Mouse (Mus musculus) heart, postnatal 0 days (tissue): ENCODE measurements around the gene Hlcs. TPM values are rescaled to one million over a fixed set of nuclear protein-coding genes. Genes with fewer than 3 reads are reported as not detected.

Experiments
- ATAC-seq: fragments of 200-750 bp; cut with Nextera tagmentation; 2 replicates; pipeline ENCODE4 v1.8.0; 2017; ENCODE audit warnings: low read depth, moderate number of reproducible peaks, moderate library complexity; ENCODE audit not compliant: insufficient read depth
- DNase-seq: peaks from one replicate; pipeline ENCODE4 v3.0.0-alpha.2; 2016; ENCODE audit warnings: low spot score
- H3K27ac ChIP-seq: fragments of 300-500 bp; sonication (generic); 2 replicates; pipeline ENCODE4 v1.5.1; 2014; ENCODE audit warnings: low read depth, mild to moderate bottlenecking
- H3K27me3 ChIP-seq: fragments of 300-500 bp; sonication (generic); 2 replicates; pipeline ENCODE4 v1.6.1; 2014; ENCODE audit warnings: low read length, mixed read lengths; ENCODE audit not compliant: control insufficient read depth, insufficient read depth
- H3K36me3 ChIP-seq: fragments of 300-500 bp; sonication (generic); replicated peaks from 2 replicates; pipeline ENCODE4 v1.6.1; 2014; ENCODE audit warnings: low read length, mixed read lengths; ENCODE audit not compliant: control insufficient read depth, insufficient read depth
- H3K4me1 ChIP-seq: fragments of 300-500 bp; sonication (generic); 2 replicates; pipeline ENCODE4 v1.6.1; 2014; ENCODE audit warnings: antibody characterized with exemption; ENCODE audit not compliant: control insufficient read depth, insufficient read depth
- H3K4me2 ChIP-seq: fragments of 300-500 bp; sonication (generic); 2 replicates; pipeline ENCODE4 v1.6.1; 2014; ENCODE audit warnings: low read depth, mild to moderate bottlenecking, low read length, moderate library complexity
- H3K4me3 ChIP-seq: fragments of 300-500 bp; sonication (generic); 2 replicates; pipeline ENCODE4 v1.5.1; 2014; ENCODE audit warnings: low read depth, low read length
- H3K9ac ChIP-seq: fragments of 300-500 bp; sonication (generic); replicated peaks from 2 replicates; pipeline ENCODE4 v1.6.1; 2014; ENCODE audit warnings: low read depth, low read length, mixed read lengths
- H3K9me3 ChIP-seq: fragments of 300-500 bp; sonication (generic); replicated peaks from 2 replicates; pipeline ENCODE4 v1.6.1; 2016; ENCODE audit warnings: low read length; ENCODE audit not compliant: control insufficient read depth
- CTCF ChIP-seq: IDR thresholded peaks from 2 replicates; pipeline ENCODE4 v1.5.1; 2016; ENCODE audit warnings: antibody characterized with exemption, control low read depth, low read depth
- EP300 ChIP-seq: IDR thresholded peaks from 2 replicates; pipeline ENCODE4 v1.6.1; 2016; ENCODE audit warnings: antibody characterized with exemption, low read depth
- WGBS: fragments of 180-500 bp; shearing (Covaris S2); extraction: QIAGEN DNeasy Blood & Tissue Kit; methylation state at CpG from one replicate; pipeline ENCODE4 v1.1.7; 2014; 5-methylcytosine and 5-hydroxymethylcytosine counted together
- polyA plus RNA-seq: library from polyadenylated mRNA; unstranded; fragments of >200 nt; fragmentation: Nextera tagmentation; extraction: Ambion mirVana; gene quantifications from 2 replicates; pipeline ENCODE4 v1.2.1, GENCODE M21; 2015
- total RNA-seq: library from RNA; depleted of rRNA; stranded (reverse); fragments of >200 nt; gene quantifications from 2 replicates; pipeline ENCODE4 v1.2.3, GENCODE M21; 2014; ENCODE audit warnings: low replicate concordance

Hlcs gene
- total and polyA plus RNA-seq, 2 experiments from 2014 or later, result 4.6 to 5.6 TPM

GRCm38 (mm10) chr16:94246058-94246784, 67.2 kb downstream of the Hlcs start:
- no peak for DNase-seq
- Histone ChIP-seq H3K36me3 (no peaks in the 10 kb centered on the region), H3K4me1 (no peaks in the 10 kb centered on the region; the same call in 1 of the 2 replicates), H3K27ac (no peak overlapping the region), H3K4me2 (no peak overlapping the region), H3K27me3 (no peaks in the 10 kb centered on the region), H3K9me3 (no peaks in the 10 kb centered on the region), H3K4me3 (no peak overlapping the region), H3K9ac (no peak overlapping the region)
- TF ChIP-seq EP300, result no peak
- TF ChIP-seq CTCF, result no peak
- WGBS, result 85% methylated on average over 17 of the region's 17 CpGs
- no peak for ATAC-seq

DNA sequence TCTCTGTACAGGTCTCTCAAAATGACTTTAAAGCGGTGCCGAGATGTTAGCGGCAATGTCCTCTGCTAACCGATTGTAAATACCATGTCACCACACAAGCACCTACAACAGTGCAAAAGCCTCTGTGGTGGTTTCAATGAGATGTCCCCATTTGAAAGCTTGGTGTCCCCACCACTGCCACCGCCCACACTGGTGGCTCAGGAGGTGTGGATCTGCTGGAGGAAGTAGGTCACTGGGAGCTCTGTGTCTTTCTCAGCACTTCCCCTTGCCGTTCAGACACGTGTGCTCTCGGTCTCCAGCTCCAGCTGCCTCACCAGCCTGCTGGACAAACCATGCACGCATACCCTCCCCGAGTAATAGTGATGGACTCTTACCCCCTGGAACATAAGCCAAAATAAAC, 72.2 kb downstream of the Hlcs start:
- H3K4me3 ChIP-seq, result no peak overlapping the region
- no peaks in the 10 kb centered on the region; the same call in 1 of the 2 replicates for H3K4me1 ChIP-seq
- WGBS, result 81% methylated on average over 10 of the region's 10 CpGs
- no peak for DNase-seq
- no peak overlapping the region for H3K27ac ChIP-seq
- no peaks in the 10 kb centered on the region for H3K27me3 ChIP-seq
- no peaks in the 10 kb centered on the region for H3K9me3 ChIP-seq
- no peaks in the 10 kb centered on the region for H3K36me3 ChIP-seq
- TF ChIP-seq EP300, result no peak
- TF ChIP-seq CTCF, result no peak
- no peak overlapping the region for H3K4me2 ChIP-seq
- ATAC-seq, result no peak
- no peak overlapping the region for H3K9ac ChIP-seq

DNA sequence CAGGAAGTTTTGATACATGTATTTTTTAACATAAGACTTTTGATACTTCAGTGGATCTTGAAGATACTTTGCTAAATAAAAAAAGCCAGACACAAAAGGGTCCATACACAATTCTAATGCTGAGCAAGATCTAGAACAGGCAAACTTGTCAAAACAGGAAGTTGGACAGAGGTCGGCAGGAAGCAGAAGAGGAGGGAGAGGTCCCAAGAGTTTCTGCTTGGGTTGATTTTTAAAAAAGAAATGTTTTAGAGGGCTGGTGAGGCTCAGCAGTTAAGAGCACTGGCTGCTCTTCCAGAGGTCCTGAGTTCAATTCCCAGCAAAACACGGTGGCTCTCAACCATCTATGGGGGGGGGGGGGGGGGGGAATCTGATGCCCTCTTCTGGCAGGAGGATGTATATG, 73.2 kb downstream of the Hlcs start:
- H3K9ac ChIP-seq, result no peak overlapping the region
- H3K4me1 ChIP-seq, result no peaks in the 10 kb centered on the region; the same call in 1 of the 2 replicates
- DNase-seq (no peak), ATAC-seq (no peak)
- no peak overlapping the region for H3K4me3 ChIP-seq
- no peaks in the 10 kb centered on the region for H3K9me3 ChIP-seq
- TF ChIP-seq CTCF (no peak), EP300 (no peak)
- WGBS, result 40% methylated on average over 2 of the region's 2 CpGs
- H3K27me3 ChIP-seq, result no peaks in the 10 kb centered on the region
- H3K36me3 ChIP-seq, result no peaks in the 10 kb centered on the region
- no peak overlapping the region for H3K4me2 ChIP-seq
- no peak overlapping the region for H3K27ac ChIP-seq

DNA sequence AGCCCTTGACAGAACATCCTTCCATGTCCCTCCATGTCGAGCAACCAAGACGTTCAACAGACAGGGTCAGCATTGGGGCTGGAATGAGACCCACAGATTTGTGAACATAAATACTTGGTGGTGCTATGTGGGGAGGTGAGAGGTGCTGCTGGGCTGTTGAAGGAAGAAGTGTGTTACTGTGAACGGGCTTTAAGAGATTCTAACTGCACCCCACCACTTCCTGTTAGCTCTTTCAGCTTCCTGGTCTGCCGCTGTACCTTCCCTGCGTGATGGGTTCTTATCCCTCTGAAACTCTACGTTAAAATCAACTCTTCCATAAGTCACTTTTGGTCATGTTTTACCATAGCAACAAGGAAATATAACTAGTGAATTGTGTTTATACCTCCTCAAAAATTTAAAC, 73.8 kb downstream of the Hlcs start:
- no peak overlapping the region for H3K27ac ChIP-seq
- WGBS, result 68% methylated on average over 6 of the region's 6 CpGs
- no peaks in the 10 kb centered on the region; the same call in 1 of the 2 replicates for H3K4me1 ChIP-seq
- H3K9me3 ChIP-seq, result no peaks in the 10 kb centered on the region
- DNase-seq, result no peak
- TF ChIP-seq EP300, result no peak
- TF ChIP-seq CTCF, result no peak
- ATAC-seq, result no peak
- no peak overlapping the region for H3K9ac ChIP-seq
- no peak overlapping the region for H3K4me3 ChIP-seq
- H3K27me3 ChIP-seq, result no peaks in the 10 kb centered on the region
- H3K4me2 ChIP-seq, result no peak overlapping the region
- no peaks in the 10 kb centered on the region for H3K36me3 ChIP-seq

DNA sequence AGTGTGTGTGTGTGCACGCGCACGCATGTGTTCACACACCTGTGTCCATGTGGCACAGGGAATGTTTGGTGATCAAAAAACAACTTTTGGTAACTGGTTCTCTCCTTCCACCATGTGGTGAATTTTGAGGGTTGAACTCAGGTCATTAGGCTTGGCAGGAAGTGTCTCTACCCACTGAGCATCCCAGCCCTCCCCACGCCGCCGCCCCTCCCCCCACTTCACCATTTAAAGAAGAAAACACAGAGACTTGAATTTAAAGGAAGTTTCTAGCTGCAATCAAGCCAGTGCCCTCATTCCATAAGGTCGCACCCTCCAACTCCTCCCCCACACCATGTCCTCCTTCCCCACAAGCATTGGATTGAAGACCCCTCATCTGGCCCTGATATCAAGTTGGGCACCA, 74.2 kb downstream of the Hlcs start:
- Histone ChIP-seq H3K4me1 (no peaks in the 10 kb centered on the region; the same call in 1 of the 2 replicates), H3K4me3 (no peak overlapping the region), H3K36me3 (no peaks in the 10 kb centered on the region), H3K9ac (no peak overlapping the region), H3K27me3 (no peaks in the 10 kb centered on the region), H3K9me3 (no peaks in the 10 kb centered on the region), H3K27ac (no peak overlapping the region), H3K4me2 (no peak overlapping the region)
- ATAC-seq, result no peak
- no peak for DNase-seq
- TF ChIP-seq CTCF, result no peak
- no peak for TF ChIP-seq EP300
- 94% methylated on average over 7 of the region's 7 CpGs for WGBS

GRCm38 (mm10) chr16:94237130-94237484, 76.3 kb downstream of the Hlcs start:
- Histone ChIP-seq H3K9me3 (no peaks in the 10 kb centered on the region), H3K36me3 (no peaks in the 10 kb centered on the region), H3K4me2 (no peak overlapping the region), H3K9ac (no peak overlapping the region), H3K27ac (no peak overlapping the region), H3K4me1 (no peaks in the 10 kb centered on the region), H3K27me3 (no peaks in the 10 kb centered on the region), H3K4me3 (no peak overlapping the region)
- TF ChIP-seq EP300 (no peak), CTCF (no peak)
- 77% methylated on average over 6 of the region's 6 CpGs for WGBS
- no peak for DNase-seq
- ATAC-seq, result no peak
